Mouse (Mus musculus) T-helper 2 cell (primary cell): ENCODE measurements at regions not wholly inside any gene's neighbourhood (a gene's known extent, or its start where the extent isn't known, plus 50 kb on each side); places are given as distances from the start of the nearest gene placed in this dataset.
"Not testable (repeated sequence)": the region's sequence is repeated elsewhere in the genome, so short reads cannot be mapped to it uniquely, and the experiment has no call there.

Experiments used
- in situ Hi-C: fragments of 300-600 bp; cut with MboI, MseI; formaldehyde crosslinking; loops from one replicate; pipeline ENCODE4 v1.15.1; 2025; ENCODE audit warnings: high pct_unique_total_duplicates

DNA sequence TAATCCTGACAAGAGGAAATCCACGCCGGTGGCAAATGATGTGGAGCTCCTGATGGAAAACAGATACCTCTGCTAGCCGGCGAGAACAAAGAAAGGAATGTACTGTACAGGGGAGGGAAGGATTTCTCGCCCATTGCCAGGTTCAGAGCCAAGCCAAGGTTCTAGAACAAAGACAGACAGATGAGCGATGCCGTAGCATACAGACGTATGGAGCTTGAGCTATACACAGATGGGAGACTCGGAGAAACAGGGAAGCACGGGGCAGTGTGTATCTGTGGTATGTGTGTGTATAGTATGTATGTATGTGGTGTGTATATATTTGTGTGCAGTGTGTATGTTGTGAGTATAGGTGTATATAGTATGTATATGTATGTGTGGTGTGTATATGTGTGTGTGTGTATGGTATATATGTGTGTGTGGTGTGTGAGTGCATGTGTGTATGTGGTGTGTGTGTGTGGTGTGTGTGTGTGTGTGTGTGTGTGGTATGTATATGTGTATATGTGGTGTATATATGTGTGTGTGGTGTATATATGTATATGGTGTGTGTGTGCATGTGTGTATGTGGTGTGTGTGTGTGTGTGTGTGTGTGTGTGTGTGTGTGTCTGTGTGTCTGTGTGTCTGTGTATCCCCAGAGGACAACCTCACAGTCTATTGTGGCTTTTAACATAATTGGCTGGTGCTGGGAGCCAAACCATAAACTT, 140.6 kb downstream of the Cand1 start:
- in situ Hi-C loops, result no loop called here

DNA sequence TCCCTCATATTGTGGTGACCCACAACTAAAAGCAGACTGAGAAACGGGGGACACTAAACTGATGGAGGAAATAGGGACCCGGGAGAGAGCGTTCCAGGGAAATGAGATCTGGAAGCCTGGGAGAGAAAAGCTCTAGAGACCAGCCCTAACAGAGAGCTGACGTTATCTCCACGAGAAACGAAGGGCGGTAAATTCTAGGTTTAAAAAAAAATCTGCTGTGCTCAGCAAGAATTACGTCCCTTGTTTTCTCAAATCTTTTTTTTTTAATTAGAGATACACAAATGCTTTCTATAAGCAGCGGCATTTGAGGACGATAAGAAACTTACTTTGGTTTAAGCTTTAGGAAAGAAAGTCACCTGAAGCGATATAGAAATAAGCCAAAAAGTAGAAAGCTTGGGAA, 145.7 kb downstream of the Cand1 start:
- in situ Hi-C loops, result no loop called here

DNA sequence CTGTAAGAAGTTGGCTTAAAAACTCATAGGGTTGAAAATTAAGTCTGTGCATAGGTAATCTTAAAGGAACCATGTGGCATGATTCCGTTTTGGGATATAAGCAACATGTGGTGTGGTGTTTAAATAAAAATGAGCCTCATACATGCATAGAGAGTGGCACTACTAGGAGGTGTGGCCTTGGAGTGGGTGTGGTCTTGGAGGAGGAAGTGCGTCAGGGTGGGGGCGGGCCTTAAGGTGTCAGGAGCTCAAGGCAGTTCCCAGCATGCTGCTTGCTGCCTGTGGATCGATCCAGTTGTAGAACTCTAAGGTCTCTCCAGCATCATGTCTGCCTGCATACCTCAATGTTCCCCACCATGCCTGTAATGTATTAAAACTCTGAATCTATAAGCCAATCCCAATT, 152.0 kb downstream of the Cand1 start:
- in situ Hi-C loops, result no loop called here

DNA sequence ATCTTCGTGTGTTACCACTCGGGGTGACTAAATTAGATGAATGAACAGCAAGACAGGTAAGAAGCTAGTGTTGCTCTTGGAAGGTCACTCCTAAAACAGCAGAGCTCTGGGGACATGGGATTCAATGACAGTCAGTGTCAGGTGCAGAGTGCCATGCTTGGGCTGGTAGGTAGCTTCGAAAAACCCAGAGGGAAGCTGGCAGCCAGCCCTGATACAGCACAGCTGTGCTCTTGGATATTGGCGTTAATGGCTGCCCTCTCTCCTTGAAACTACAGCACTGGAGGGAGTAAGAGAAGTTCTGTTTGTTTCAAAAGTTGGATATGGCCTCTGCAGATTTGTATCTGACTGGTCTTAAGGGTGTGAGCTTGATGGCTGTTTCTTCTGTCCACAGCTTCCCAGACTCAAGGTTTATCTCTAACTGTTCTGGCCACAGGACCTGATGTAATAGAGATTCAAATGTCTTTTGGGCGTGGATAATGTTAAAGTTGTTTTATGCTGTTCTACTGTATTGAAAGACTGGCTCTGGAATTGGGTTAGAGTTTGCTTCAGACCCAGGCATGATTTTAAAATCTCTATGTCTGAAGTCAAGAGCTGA, 152.7 kb downstream of the Cand1 start:
- in situ Hi-C loops, result no loop called here

DNA sequence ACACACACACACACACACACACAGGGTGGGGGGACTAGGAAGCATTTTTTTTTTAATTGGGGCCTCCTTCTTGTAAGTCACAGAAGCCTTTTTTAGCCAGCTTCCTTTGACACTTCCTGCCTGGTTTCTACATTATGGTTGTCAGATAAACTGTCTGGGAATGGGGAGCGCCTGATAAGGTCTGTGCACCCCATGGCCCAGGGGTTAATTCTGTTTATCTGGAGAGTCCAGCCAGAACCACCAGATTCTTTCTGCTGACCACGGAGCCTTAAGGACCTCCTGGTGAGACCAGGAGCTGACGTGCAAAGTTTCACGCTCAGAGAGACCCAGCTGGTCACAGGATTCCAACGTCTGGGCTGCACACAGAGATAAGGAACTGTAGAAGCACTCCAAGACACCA, 153.4 kb downstream of the Cand1 start:
- in situ Hi-C loops, result no loop called here

DNA sequence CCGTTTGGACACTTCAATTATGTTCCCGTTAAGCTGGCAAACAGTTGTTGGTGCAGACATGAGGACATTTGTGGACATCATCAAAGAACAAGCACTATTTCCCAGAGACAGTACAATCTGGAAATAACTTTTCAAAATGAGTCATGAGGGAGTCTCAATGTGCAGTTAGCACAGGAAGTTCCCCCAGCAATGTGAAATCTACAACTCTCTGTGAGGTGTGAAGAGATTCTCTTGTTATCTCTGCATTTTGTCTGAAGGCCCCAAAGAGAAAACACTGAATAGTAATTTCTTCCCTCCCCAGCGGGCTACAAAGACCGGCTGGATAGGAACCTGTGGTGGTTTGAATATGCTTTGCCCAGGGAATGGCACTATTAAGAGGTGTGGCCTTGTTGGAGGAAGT, 156.4 kb downstream of the Cand1 start:
- in situ Hi-C loops, result no loop called here

DNA sequence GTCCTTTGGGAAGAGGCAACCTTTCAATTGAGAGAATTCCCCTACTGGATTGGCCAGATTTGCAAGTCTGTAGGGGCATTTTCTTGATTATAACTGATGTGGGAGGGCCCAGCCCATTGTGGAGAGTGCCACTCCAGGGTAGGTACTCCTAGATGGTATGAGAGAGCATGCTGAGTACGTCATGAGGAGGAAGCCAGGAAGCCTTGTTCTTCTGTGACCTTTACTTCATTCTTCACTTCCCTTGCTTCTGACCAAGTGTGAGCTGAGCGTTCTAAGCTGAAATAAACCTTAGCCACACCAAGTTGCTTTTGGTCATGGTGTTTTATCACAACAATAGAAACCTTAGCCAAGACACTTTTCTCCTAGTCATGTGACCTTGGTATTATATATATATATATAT, 157.0 kb downstream of the Cand1 start:
- in situ Hi-C loops, result no loop called here

DNA sequence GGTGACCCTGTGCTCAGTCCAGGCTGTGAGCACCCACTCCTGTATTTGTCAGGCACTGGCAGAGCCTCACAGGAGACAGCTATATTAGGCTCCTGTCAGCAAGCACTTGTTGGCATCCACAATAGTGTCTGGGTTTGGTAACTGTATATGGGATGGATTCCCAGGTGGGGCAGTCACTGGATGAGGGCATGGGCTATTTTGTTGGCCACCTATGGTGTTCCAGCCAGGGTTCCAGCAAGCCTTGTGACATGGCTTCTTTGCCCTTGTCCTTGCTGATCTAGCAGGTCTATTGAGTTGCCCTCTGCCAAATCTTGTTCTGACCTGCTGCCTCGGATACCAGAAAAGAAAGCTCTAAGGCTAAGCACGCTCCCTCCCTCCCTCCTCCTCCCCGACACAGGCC, 158.1 kb downstream of the Cand1 start:
- in situ Hi-C loops, result not testable (repeated sequence)

DNA sequence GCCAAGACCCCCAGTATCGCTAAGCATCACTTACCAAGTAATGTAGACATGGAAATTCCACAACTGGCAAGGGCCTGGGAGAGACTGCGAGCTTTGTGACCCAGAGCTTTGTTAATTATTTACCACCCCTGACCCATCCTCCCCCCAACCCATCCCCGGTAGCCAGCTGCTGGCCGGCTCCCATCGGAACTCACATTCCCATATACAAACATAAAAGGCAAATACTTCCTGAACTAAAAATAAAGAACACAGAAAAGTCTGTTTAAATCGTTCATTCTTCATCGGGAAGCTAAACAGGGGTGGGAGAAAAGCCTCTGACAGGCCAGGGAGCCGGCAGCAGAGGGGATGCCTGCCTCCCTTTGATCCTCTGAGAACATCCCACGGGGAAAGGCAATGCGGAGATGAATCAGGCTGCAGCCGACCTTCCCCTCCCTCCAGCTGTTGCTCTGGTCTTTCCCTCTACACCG, 163.7 kb downstream of the Cand1 start:
- in situ Hi-C loops, result no loop called here

DNA sequence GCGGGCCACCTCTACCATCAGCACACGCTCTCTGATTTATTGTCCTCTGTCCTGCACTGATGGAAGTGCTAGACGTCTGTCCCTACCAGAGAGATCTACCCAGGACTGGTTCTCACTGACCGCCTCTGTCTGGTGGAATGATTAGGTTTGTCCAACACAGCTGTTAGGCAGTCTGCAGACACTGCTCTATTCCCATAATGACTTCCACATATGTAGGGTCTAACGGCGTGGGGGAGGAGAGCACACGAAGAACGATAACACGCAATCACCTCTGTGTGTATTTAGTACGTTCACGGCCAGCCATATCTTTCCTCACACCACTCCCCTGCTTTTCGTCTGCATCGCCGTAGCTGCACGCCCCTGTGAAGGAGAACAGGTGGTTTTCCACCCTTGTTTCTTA, 165.0 kb downstream of the Cand1 start:
- in situ Hi-C loops, result no loop called here

DNA sequence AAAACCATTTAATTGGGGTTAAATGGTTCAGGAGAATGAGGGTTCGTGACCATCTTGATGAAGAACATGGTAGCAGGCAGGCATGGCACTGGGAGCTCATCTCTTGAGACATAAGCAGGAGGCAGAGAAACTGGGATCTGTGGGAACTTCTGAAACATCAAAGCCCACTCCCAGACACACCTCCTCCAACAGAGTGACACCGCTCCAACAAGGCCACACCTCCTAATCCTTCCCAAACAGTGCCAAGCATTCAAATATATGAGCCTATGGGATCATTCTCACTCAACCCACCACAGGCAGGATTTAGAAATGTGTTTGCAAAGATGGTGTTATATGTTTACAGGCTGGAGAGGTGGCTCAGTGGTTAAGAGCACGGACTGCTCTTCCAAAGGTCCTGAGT, 165.9 kb downstream of the Cand1 start:
- in situ Hi-C loops, result no loop called here

DNA sequence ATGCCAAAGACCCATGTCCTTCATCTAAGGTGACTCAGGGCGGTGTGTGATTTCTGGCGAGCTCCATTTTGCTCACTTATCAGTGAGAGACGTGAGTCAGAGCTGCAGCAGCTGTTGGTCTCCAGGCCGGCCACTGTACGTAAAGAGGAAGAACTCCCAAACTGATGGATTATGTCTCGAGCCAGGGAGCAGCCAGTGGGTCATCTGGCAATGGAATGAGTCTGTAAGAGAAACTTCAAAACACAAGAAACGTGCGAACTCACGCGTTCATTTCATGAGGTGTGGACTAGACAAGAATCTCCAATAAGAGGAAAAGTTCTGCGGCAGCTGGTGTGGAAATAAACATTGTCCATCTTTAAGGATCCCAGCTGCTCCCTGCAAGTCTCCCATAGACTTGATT, 170.4 kb downstream of the Cand1 start:
- in situ Hi-C loops, result no loop called here

DNA sequence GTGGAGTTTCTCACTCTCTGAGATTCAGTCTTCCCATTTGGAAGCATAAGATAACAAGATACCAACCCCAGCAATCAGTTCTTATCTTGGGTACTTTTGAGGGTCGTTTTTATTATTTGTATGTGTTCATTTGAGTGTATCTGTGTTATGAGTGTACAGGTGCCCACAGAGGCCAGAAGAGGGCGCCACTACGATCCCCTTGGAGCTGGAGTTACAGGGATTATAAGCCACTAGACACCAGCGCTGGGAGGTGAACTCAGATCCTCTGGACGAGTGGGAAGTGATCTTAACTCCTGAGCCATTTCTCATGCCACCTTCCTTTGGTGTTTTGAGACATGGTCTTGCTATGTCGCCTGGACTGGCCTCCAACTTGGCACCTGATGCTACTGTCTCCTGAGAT, 172.0 kb downstream of the Cand1 start:
- in situ Hi-C loops, result no loop called here

DNA sequence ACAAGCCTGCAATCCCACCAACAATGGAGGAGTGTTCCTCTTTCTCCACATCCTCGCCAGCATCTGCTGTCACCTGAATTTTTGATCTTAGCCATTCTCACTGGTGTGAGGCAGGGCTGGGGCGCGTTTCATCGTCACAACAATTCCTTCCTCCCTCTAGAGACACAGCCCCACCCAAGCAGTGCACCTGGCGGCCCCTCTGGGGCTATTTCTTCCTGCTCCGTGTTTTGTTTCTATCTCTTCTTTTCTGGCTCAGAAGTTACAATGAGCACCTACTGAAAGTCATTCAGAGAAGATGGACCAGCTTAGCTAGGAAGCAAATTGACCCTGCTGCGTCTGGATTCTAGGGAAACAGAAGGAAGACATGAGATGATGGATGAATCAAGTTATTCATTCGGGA, 172.5 kb downstream of the Cand1 start:
- in situ Hi-C loops, result no loop called here

DNA sequence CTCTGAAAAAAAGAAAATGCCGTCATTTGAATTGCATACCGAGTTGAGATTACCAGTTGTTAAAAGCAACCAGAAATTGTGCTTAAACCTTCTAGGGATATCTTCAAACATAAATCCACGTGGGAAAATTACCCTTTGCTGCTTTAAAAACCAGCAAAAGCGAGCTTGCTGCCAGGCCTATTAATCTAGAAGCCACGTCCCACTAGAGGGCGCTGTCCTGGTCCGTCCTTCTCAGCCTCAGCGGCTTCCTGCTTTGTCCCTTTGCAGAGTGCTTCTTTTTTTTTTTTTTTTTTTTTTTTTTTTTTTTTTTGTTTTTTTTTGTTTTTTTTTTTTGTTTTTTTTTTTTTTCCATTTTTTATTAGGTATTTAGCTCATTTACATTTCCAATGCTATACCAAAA, 173.9 kb downstream of the Cand1 start:
- in situ Hi-C loops, result no loop called here

DNA sequence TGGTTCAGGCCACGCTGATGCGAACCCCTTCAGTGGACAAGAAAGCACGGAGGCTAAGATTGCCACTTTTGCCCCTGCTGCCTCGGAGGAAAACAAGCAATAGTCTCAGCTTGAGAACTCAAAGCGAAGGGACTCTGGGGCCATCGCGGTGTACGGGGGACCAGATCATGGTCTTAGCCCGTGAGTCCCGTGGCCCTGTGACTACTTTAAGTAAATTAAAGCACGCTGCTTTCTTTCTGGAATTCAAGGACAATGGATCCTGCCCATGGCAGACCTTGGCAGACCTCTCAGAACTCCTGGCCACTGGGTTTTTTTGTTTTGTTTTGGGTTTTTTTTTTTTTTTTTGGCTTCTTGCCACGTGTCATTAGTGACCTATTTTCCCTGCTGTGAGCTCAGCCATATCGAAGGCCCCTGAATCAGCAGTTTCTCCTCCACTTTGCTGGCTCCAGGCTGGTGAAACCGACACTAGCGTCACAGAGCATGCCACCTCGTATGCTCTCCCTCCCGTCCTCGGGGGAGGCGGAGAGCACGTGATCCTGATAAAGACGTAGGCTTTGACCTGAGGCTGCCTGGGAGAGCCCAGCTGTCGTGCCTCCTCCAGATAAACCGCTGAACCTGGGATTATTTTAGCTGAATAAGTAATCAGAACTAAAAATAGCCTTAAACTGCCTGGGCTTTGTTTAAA, 174.6 kb downstream of the Cand1 start:
- in situ Hi-C loops, result no loop called here

DNA sequence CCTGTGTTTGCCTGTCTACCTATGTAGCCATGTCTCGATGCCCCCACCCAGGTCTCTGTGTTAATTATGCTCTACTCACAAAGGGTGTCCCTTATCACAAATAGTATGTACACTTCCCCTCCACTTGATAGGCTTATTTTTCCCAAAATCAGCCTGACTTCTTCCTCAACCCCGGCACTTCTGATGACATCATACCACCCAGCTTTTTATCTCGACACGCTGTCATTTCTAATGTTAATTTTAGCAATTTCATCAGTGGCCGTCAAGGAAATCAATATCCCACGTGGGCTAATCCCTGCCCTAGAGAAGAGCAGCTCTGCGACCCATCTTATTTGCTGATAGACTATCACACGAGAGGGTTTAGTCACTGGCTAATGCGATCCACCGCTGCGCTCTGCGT, 175.6 kb downstream of the Cand1 start:
- in situ Hi-C loops, result no loop called here

DNA sequence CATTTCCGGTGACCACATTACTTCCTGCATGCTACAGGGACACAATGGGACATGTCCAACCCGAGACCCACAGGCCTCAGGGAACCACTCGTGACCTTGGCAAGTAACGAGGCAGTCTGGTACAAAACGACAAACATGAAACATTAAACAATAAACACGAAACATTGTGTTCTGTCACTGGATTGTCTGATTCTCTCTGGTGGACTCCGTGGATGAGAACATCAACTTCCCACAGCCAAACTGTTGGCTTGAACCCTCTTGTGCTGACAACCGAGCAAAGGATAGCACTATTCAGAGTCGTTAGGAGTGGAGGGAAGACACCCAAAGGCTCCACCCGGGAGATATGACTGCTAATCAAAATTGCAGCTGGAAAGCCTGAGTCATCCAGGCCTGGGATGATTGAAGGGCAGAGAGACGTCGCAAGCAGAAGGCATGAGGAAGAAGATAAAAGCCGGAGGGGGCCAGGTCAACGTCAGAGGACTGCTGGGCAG, 176.6 kb downstream of the Cand1 start:
- in situ Hi-C loops, result no loop called here

DNA sequence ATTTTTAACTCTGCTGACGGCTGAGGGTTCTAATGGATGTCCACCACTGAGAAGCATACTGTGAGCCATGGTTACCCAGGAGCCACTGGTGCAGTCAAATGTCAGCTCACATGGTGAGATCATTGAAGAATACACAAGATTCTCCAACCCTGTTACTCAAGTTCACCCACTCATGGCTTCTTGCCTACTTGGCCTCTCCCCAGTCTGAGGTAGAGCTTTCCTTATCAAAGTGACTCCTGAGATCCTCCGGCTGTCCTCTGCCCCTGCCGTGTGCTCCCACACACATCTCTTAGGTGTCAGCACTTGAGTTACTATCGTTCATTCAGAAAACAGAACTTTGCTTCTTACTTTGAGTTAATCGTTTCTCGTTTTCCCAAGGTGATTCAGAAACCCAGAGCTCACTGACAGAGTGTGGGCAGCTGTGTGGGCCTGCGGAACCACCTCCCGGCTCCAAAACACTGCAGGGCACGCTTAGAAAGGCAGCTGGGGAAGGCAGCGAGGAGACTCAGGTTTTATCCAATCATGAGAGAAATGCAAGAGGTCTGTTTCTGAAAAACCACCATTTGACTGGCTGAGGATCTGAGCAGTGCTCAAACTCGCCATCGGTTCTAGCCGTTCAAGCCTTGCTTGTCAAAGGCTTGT, 177.8 kb downstream of the Cand1 start:
- in situ Hi-C loops, result no loop called here

DNA sequence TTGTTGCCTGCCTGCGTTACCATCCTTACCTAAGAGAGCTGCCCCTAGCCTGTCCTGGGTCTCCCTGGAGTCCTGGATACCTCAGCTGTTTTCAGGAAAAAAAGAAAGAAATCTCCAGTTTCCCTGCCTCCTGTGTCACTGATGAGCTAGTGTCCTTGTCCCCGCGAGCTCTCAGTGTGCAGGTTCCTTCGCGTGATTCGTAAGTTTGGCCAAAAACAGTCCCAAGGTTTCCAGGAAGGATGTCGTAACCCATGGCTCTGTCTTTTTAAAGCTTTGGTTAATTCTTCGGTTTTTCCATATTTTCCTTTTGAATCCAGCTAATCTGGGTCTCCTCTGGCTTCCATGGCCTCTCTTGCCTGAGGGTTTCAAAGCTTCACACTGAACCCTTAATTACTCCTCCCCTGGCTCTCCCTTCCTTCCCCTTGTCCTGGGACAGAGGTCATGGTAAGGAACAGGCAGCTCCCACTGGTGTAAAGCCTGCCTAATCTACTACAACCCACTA, 178.5 kb downstream of the Cand1 start:
- in situ Hi-C loops, result no loop called here

DNA sequence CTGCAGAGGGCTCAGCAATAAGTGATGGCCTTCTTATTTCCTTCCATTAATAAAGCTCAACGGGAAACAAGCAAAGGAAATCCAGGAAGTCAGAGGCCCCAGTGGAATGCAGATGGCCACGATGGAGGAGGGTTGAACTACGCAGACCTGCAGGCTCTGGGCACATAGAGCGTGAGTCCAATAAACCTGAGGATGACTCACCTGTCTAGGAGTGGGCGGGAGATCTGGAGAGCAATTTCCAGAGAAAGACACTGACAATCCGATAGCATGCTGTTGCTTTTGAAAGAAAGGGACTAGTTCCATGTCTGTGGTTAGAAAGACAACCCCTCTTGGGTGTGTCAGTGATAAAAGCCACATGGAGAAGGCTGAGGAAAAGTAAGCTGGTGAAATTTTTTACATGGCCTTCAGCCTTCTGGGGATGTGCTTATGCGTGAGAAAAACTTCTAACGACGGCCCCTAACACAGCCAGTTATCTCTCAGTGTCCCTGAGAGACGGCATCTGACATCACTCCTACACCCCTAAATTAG, 181.3 kb downstream of the Cand1 start:
- in situ Hi-C loops, result no loop called here

DNA sequence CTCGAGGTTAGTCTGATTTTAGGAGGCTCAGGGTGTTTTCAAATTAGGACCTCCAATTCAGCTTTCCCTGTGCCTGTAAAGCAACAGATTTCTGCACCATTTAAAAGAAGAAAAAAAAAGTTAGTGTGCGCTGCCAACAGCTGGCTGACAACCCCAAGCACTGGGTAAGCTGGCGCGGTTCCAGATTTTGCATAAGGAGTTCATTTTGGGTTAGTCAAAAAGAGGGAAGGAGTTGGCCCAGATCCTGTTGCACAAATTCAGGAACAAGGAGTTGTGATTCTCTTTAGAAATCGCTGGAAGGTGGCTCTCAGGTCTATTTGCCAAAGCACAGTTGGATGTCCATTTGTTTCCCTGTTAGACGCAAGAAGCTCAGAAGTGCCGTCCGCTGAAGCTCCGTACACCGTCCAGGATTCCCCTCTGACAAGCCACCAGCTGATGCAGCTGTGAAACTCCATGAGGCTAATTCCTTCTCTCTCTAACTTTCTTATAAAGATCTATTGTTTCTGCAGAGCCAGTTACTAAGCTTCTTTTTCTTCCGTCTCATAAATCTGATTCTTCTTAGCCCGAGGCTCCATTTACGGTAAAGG, 184.6 kb downstream of the Cand1 start:
- in situ Hi-C loops, result no loop called here
